Mouse (Mus musculus) thymus, adult 2 months (tissue): Measurements from ENCODE around the gene Ndel1. TPM values are rescaled to one million over a fixed set of nuclear protein-coding genes. Genes with fewer than 3 reads are reported as not detected.

Source experiments
- DNase-seq: peaks from one replicate; pipeline ENCODE4 v3.0.0; 2021
- H3K27ac ChIP-seq: fragments of 200-500 bp; 2 replicates; pipeline ENCODE4 v1.5.1; 2012; ENCODE audit warnings: low read length, control low read depth; ENCODE audit not compliant: control insufficient read depth, insufficient read depth
- H3K27me3 ChIP-seq: fragments of 200-500 bp; 2 replicates; pipeline ENCODE4 v1.6.1; 2012; ENCODE audit warnings: mild to moderate bottlenecking, low read length, moderate library complexity, mixed read lengths; ENCODE audit not compliant: control insufficient read depth, insufficient read depth
- H3K36me3 ChIP-seq: fragments of 200-500 bp; 2 replicates; pipeline ENCODE4 v1.6.1; 2012; ENCODE audit warnings: mild to moderate bottlenecking, low read length, moderate library complexity; ENCODE audit not compliant: control insufficient read depth, insufficient read depth
- H3K4me1 ChIP-seq: fragments of 200-500 bp; replicated peaks from 2 replicates; pipeline ENCODE4 v1.6.1; 2012; ENCODE audit warnings: low read length; ENCODE audit not compliant: control insufficient read depth, insufficient read depth
- H3K4me3 ChIP-seq: fragments of 200-500 bp; 2 replicates; pipeline ENCODE4 v1.5.1; 2012; ENCODE audit warnings: mild to moderate bottlenecking, low read length, control low read depth, moderate library complexity; ENCODE audit not compliant: control insufficient read depth, insufficient read depth
- CTCF ChIP-seq: fragments of 200-500 bp; IDR thresholded peaks from 2 replicates; pipeline ENCODE4 v1.5.1; 2012; ENCODE audit warnings: mild to moderate bottlenecking, control low read depth, low read length, moderate library complexity, borderline replicate concordance; ENCODE audit not compliant: control insufficient read depth, poor library complexity, insufficient read depth; ENCODE audit errors: extremely low read depth
- POLR2A ChIP-seq: fragments of 200-500 bp; IDR thresholded peaks from 2 replicates; pipeline ENCODE4 v1.6.1; 2012; ENCODE audit warnings: mild to moderate bottlenecking, low read length, control low read depth, moderate library complexity; ENCODE audit not compliant: control insufficient read depth, poor library complexity, insufficient read depth; ENCODE audit errors: extremely low read depth
- WGBS: fragments of 180-500 bp; shearing (Covaris S2); methylation state at CpG from one replicate; pipeline ENCODE4 v1.1.7; 2018; 5-methylcytosine and 5-hydroxymethylcytosine counted together
- polyA plus RNA-seq: library from polyadenylated mRNA; depleted of rRNA; stranded (reverse); fragments of >200 nt; gene quantifications from 2 replicates; pipeline ENCODE4 v1.2.3, GENCODE M21; 2012

Ndel1 gene
- polyA plus RNA-seq, 1 experiment: 57.0 TPM

DNA sequence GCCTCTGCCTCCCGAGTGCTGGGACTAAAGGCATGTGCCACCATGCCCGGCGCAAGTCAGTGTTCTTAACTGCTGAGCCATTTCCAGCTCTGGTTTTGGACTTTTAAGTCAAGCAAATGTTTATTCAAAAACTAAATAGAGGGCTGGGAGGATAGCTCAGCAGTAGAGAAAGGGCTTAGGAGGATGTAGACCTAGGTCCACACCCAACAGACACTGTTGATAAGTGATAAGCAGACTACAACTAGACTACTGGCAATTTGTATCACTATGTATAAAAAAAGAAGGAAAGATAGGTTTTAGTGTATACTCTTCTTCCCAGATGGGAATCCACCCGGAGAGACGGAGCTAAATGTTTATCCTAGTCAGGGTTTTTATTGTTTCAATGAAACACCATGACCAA lies 24.6 kb upstream of the Ndel1 start:
- Histone ChIP-seq H3K27ac (no peak overlapping the region), H3K4me1 (peaks cover 18% of the 10 kb centered on the region), H3K4me3 (no peak overlapping the region), H3K27me3 (no peaks in the 10 kb centered on the region), H3K36me3 (no peaks in the 10 kb centered on the region)
- TF ChIP-seq CTCF: no peak
- TF ChIP-seq POLR2A: no peak
- over 99% methylated on average over 5 of the region's 5 CpGs for WGBS
- DNase-seq: no peak

DNA sequence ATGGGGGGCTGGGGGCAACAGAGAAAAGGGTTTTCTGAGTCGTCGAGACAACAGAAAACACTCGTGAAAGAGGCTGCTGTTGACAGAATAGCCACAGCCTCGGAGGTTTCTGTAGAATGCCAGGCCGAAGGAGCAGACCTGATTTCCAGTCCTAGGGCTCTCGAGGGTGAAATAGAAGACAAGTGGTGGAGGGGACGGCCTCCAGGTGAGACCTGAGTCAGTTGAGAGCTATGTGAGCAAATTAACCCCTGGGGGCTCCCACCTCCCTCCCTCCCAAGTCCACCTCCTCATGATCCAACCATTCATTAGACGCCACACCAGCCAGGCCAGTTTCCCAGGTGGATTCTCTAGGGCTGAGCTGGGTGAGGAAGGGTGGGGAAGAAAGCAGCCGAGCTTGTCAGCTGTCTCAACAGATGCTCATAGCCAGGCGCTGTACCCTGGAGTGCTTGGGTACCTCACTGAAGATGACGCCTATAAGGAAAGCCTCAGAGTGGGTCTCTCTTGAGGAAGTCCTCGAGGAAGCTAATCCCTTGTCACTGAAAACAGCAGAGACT lies 22.3 kb upstream of the Ndel1 start:
- no peak overlapping the region; the same call in 1 of the 2 replicates for H3K27ac ChIP-seq
- H3K36me3 ChIP-seq: no peaks in the 10 kb centered on the region
- TF ChIP-seq POLR2A (no peak), CTCF (no peak)
- 59% methylated on average over 12 of the region's 12 CpGs for WGBS
- no peaks in the 10 kb centered on the region for H3K27me3 ChIP-seq
- no peak overlapping the region for H3K4me3 ChIP-seq
- no peak for DNase-seq
- H3K4me1 ChIP-seq: peaks cover 13% of the 10 kb centered on the region

- no peak for DNase-seq
- Histone ChIP-seq H3K4me1 (peaks cover 13% of the 10 kb centered on the region), H3K36me3 (no peaks in the 10 kb centered on the region), H3K27ac (no peak overlapping the region), H3K4me3 (no peak overlapping the region), H3K27me3 (no peaks in the 10 kb centered on the region)
- TF ChIP-seq CTCF: no peak
- TF ChIP-seq POLR2A: no peak
- WGBS: 89% methylated on average over 15 of the region's 15 CpGs
Measured at GRCm38 (mm10) chr11:68892233-68892832, 20.7 kb upstream of the Ndel1 start.

GRCm38 (mm10) chr11:68891823-68892222 lies 20.2 kb upstream of the Ndel1 start:
- TF ChIP-seq CTCF (no peak), POLR2A (no peak)
- no peak overlapping the region for H3K4me3 ChIP-seq

GRCm38 (mm10) chr11:68890625-68891024 lies 19.0 kb upstream of the Ndel1 start:
- no peak for DNase-seq
- WGBS: 4% methylated on average over 2 of the region's 2 CpGs
- TF ChIP-seq POLR2A (no peak), CTCF (no peak)
- no peak overlapping the region for H3K27ac ChIP-seq
- H3K4me3 ChIP-seq: no peak overlapping the region
- H3K4me1 ChIP-seq: peaks cover 13% of the 10 kb centered on the region
- H3K36me3 ChIP-seq: no peaks in the 10 kb centered on the region
- no peaks in the 10 kb centered on the region for H3K27me3 ChIP-seq

More at GRCm38 (mm10) chr11:68891823-68892222, 20.2 kb upstream of the Ndel1 start:
- no peak for DNase-seq
- 90% methylated on average over 5 of the region's 5 CpGs for WGBS
- no peaks in the 10 kb centered on the region for H3K27me3 ChIP-seq
- H3K36me3 ChIP-seq: no peaks in the 10 kb centered on the region
- no peak overlapping the region for H3K27ac ChIP-seq
- H3K4me1 ChIP-seq: peaks cover 13% of the 10 kb centered on the region

DNA sequence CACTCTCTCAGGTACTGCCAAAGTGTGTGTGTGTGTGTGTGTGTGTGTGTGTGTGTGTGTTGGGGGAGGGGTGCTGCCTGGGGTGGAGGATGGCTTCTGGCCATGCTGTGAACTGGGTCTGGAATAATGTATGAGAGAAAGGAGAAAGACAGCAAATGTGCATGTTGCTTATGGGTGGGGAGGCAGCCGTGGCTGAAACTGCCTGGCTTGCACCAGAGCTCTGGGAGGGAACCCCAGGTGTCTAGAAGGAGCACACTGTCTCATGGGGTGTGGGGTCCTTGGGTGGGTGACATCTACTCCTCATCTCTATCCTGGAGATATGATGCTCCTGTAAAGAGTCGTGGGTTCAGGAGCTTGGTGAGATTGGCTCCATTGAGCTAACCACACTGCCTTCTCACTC lies 17.0 kb upstream of the Ndel1 start:
- 76% methylated on average over 2 of the region's 2 CpGs for WGBS
- Histone ChIP-seq H3K27me3 (no peaks in the 10 kb centered on the region), H3K36me3 (no peaks in the 10 kb centered on the region), H3K27ac (no peak overlapping the region), H3K4me1 (peaks cover 2% of the 10 kb centered on the region; the same call in 1 of the 2 replicates), H3K4me3 (no peak overlapping the region)
- no peak for DNase-seq
- TF ChIP-seq POLR2A: no peak
- no peak for TF ChIP-seq CTCF

DNA sequence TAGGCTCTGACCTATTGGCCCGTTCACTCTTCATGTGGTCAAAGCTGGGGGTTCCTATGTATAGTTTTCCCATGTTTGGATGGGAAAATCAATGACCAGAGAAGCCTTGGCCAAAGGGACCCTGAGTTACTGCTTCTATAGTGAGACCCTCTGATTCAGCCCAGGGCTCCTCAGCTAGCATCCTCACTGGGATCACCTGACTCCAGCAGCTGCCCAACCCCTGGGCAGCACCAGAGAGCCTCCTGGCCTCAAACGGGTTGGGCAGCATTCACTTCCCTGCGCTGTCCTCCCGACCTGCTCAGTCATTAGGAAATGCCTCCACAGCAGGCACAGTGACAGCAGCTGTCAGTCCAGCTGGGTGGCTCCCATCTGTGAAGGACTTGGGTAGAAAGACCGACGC lies 16.6 kb upstream of the Ndel1 start, which contains the start of gene Rnf222:
Gene Rnf222 (plus strand): TSS at position 301 of the 400 bp plus-strand sequence.
- no peak for DNase-seq
- H3K4me1 ChIP-seq: no peaks in the 10 kb centered on the region; the same call in 1 of the 2 replicates
- H3K36me3 ChIP-seq: no peaks in the 10 kb centered on the region
- no peaks in the 10 kb centered on the region for H3K27me3 ChIP-seq
- WGBS: 66% methylated on average over 6 of the region's 6 CpGs
- H3K4me3 ChIP-seq: no peak within 1 kb of the TSS
- no peak for TF ChIP-seq CTCF
- no peak for TF ChIP-seq POLR2A
- no peak within 1 kb of the TSS for H3K27ac ChIP-seq
